ENCODE assay signal across 8 mouse cellular contexts in the genomic region with DNA sequence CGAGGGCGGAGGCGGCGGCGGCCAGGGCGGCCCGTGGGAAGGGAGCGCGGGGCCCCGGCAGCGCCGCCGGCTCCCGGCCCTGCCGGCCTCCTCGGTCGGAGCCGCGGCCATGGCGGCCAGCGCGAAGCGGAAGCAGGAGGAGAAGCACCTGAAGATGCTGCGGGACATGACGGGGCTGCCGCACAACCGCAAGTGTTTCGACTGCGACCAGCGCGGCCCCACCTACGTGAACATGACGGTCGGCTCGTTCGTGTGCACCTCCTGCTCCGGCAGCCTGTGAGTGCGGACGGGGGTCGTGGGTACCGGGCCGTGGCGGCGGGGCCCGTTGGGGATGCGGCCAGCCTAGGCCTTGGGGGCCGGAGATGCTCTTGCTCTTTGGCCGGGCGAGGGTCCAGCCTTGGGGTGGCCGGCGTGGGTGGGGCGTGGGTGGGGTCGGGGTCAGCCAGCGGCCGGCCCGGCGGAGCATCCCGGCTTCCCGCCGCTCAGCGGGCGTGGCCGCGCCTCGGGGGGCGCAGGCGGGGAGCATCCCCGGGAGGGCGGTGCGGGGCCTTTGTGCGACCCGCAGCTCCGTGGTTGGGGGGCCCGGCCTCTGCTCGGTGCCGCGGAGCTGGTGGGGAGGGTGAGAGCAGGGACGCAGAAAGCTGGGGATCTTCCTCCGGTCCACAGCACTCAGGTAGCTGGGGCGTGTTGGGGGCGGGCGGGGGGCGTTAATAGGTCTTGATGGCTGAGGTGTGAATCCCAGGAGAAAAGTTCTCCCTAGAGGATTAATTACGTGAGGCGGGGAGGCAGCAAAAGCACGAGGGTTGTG. TPM values are rescaled to one million over a fixed set of nuclear protein-coding genes. Genes with fewer than 3 reads are reported as not detected.
DNase-seq lines count a peak whose midpoint lies in the region; ATAC-seq lines count a peak whose summit lies in the region.

No protein-coding gene starts in this region.

- H3K4me2 ChIP-seq in limb, embryonic 13.5 days (replicated peaks) = peak overlapping the region; percentile 89
- H3K4me2 ChIP-seq in midbrain, embryonic 14.5 days (ENCODE audit: low read length) = peak overlapping the region; percentile 82

- H3K27me3 ChIP-seq in erythroblast, embryonic 14.5 days (ENCODE audit: control insufficient read depth) = no peaks in the 10 kb centered on the region
- H3K27me3 ChIP-seq in limb, embryonic 13.5 days = no peaks in the 10 kb centered on the region
- H3K27me3 ChIP-seq in midbrain, embryonic 14.5 days (ENCODE audit: control insufficient read depth, insufficient read depth, low read length) = no peaks in the 10 kb centered on the region

- peak overlapping the region; percentile 100 for H3K4me3 ChIP-seq in erythroblast, embryonic 14.5 days (replicated peaks)
- peak overlapping the region; percentile 96 for H3K4me3 ChIP-seq in limb, embryonic 13.5 days
- peak overlapping the region; percentile 92 for H3K4me3 ChIP-seq in midbrain, embryonic 14.5 days (replicated peaks; ENCODE audit: low read depth, low read length)

- peak; percentile 36 to 54 for DNase-seq in thymus, postnatal 10 days (ENCODE audit: low spot score in 2 of 2)
- DNase-seq in thymus, postnatal 0 days (ENCODE audit: low spot score) = no peak
- peak; percentile 52 for DNase-seq in gastrocnemius, postnatal 10 days
- DNase-seq in midbrain, embryonic 14.5 days = peak; percentile 54
- DNase-seq in adrenal gland, adult (ENCODE audit: inconsistent age in 2 of 2, low spot score in 1 of 2) = no peak

- H3K9ac ChIP-seq in limb, embryonic 13.5 days = peak overlapping the region; percentile 94
- H3K9ac ChIP-seq in midbrain, embryonic 14.5 days (replicated peaks; ENCODE audit: low read length) = peak overlapping the region; percentile 92

- H3K36me3 ChIP-seq in erythroblast, embryonic 14.5 days (ENCODE audit: control insufficient read depth) = peaks cover 49% of the 10 kb centered on the region
- H3K36me3 ChIP-seq in limb, embryonic 13.5 days = no peaks in the 10 kb centered on the region; the same call in 1 of the 2 replicates
- no peaks in the 10 kb centered on the region for H3K36me3 ChIP-seq in midbrain, embryonic 14.5 days (ENCODE audit: control insufficient read depth, insufficient read depth, low read length)

- under 1% methylated on average over 75 of the region's 86 CpGs for WGBS in limb, embryonic 13.5 days
- WGBS in midbrain, embryonic 14.5 days = under 1% methylated on average over 83 of the region's 86 CpGs

- ATAC-seq in erythroblast, adult 5-6 weeks (replicated peaks; ENCODE audit: low FRiP score, poor library complexity, severe bottlenecking) = no peak; the same call in none of the 2 replicates
- peak; percentile 85 for ATAC-seq in limb, embryonic 13.5 days (ENCODE audit: low FRiP score, low read depth)
- ATAC-seq in midbrain, embryonic 14.5 days (ENCODE audit: low FRiP score, low TSS enrichment) = peak; percentile 82

- H3K27ac ChIP-seq in limb, embryonic 13.5 days = peak overlapping the region; percentile 75; the same call in 1 of the 2 replicates
- peak overlapping the region; percentile 89 for H3K27ac ChIP-seq in midbrain, embryonic 14.5 days (replicated peaks; ENCODE audit: low read depth, low read length)

- no peaks in the 10 kb centered on the region for H3K9me3 ChIP-seq in erythroblast, embryonic 14.5 days (ENCODE audit: control insufficient read depth, low read length)
- no peaks in the 10 kb centered on the region for H3K9me3 ChIP-seq in limb, embryonic 13.5 days
- no peaks in the 10 kb centered on the region for H3K9me3 ChIP-seq in midbrain, embryonic 14.5 days (ENCODE audit: control insufficient read depth, low read length)

- H3K4me1 ChIP-seq in erythroblast, embryonic 14.5 days (ENCODE audit: control insufficient read depth) = peaks cover 81% of the 10 kb centered on the region
- peaks cover 14% of the 10 kb centered on the region for H3K4me1 ChIP-seq in limb, embryonic 13.5 days
- H3K4me1 ChIP-seq in midbrain, embryonic 14.5 days (ENCODE audit: control insufficient read depth, insufficient read depth, low read length) = peaks cover 13% of the 10 kb centered on the region

RNA-seq across cellular contexts. Expression of gene Agfg1, which starts 0.5 kb away (rescaled TPM):
- 5.0 and 5.5 TPM in 2 replicates for polyA plus RNA-seq in erythroblast, embryonic 14.5 days (2012)
- 19.9 and 20.0 TPM in 2 replicates for total RNA-seq in erythroblast, adult 5-6 weeks (2015; ENCODE audit: low replicate concordance)
- 13.4 and 20.8 TPM in 2 replicates for total RNA-seq in erythroblast, adult 5-6 weeks (2017; ENCODE audit: low replicate concordance)
- 45.2 and 50.4 TPM in 2 replicates for polyA plus RNA-seq in thymus, postnatal 0 days (2015; fragmentation: Nextera tagmentation; extraction: Ambion mirVana)
- total RNA-seq in gastrocnemius, postnatal 10 days (2021) = 10 to 100 TPM; 27.0 to 29.4 TPM
- 25.3 and 27.4 TPM in 2 replicates for polyA plus RNA-seq in limb, embryonic 13.5 days (2015; fragmentation: Nextera tagmentation; extraction: Ambion mirVana)
- polyA plus RNA-seq in midbrain, embryonic 14.5 days (2014; fragmentation: Nextera tagmentation; extraction: Ambion mirVana) = 32.4 and 43.7 TPM in 2 replicates

Comparison
In these comparisons a context has a peak if more than half of its experiments do, and no peak if none do; other contexts are left out.
1. DNase-seq: peak in thymus, postnatal 10 days (2 of 2), gastrocnemius, postnatal 10 days (single experiment) and midbrain, embryonic 14.5 days (single experiment); none in thymus, postnatal 0 days (single experiment) and adrenal gland, adult (0 of 2).
2. Peak in every context shown above with its lines, with median percentiles within 50 percentile points of each other: H3K4me3 ChIP-seq.